Mouse (Mus musculus): ENCODE results near the gene Trem1. TPM values are rescaled to one million over a fixed set of nuclear protein-coding genes. Genes with fewer than 3 reads are reported as not detected.
A peak's percentile ranks its signal among the peaks of the same experiment; 100 is the strongest.

Gene Trem1
- 0.68 and 1.2 TPM in 2 replicates for polyA plus RNA-seq (2012; rRNA removed)

GRCm38 (mm10) chr17:48232518-48232917, at the start of gene Trem1:
Trem1 (plus strand) TSS chr17:48232768.
- WGBS = 63% methylated on average over 6 of the region's 6 CpGs
- Histone ChIP-seq H3K4me1 (ENCODE audit: control insufficient read depth, insufficient read depth, low read length) (no peaks in the 10 kb centered on the region), H3K4me3 (replicated peaks; ENCODE audit: extremely low read depth, low read depth, low read length) (no peak within 1 kb of the TSS)
- no peak for DNase-seq
- TF ChIP-seq POLR2A (IDR thresholded peaks at IDR 0.05; ENCODE audit: borderline replicate concordance, extremely low read depth, low read depth, low read length) = peak; percentile 23; the same call in 1 of the 2 replicates
- TF ChIP-seq CTCF (IDR thresholded peaks at IDR 0.05; ENCODE audit: insufficient read depth, low read length) = no peak

- TF ChIP-seq POLR2A (IDR thresholded peaks at IDR 0.05; ENCODE audit: borderline replicate concordance, extremely low read depth, low read depth, low read length) (no peak), CTCF (IDR thresholded peaks at IDR 0.05; ENCODE audit: insufficient read depth, low read length) (no peak)
- no peak overlapping the region for H3K4me3 ChIP-seq (replicated peaks; ENCODE audit: extremely low read depth, low read depth, low read length)
- no peak for DNase-seq
- WGBS = 35% methylated on average over 5 of the region's 5 CpGs
- H3K4me1 ChIP-seq (ENCODE audit: control insufficient read depth, insufficient read depth, low read length) = no peaks in the 10 kb centered on the region
These were observed 47.3 kb upstream of the Trem1 start for GRCm38 (mm10) chr17:48185252-48185651.

GRCm38 (mm10) chr17:48192366-48192765, 40.2 kb upstream of the Trem1 start:
- no peaks in the 10 kb centered on the region for H3K4me1 ChIP-seq (ENCODE audit: control insufficient read depth, insufficient read depth, low read length)
- no peak for DNase-seq

GRCm38 (mm10) chr17:48203086-48203485, 29.5 kb upstream of the Trem1 start:
- Histone ChIP-seq H3K4me3 (replicated peaks; ENCODE audit: extremely low read depth, low read depth, low read length) (no peak overlapping the region), H3K4me1 (ENCODE audit: control insufficient read depth, insufficient read depth, low read length) (no peaks in the 10 kb centered on the region)
- no peak for DNase-seq
- TF ChIP-seq POLR2A (IDR thresholded peaks at IDR 0.05; ENCODE audit: borderline replicate concordance, extremely low read depth, low read depth, low read length) = no peak
- no peak for TF ChIP-seq CTCF (IDR thresholded peaks at IDR 0.05; ENCODE audit: insufficient read depth, low read length)
- WGBS = 93% methylated on average over 12 of the region's 12 CpGs

More at GRCm38 (mm10) chr17:48192366-48192765, 40.2 kb upstream of the Trem1 start:
- H3K4me3 ChIP-seq (replicated peaks; ENCODE audit: extremely low read depth, low read depth, low read length) = no peak overlapping the region
- 51% methylated on average over 2 of the region's 2 CpGs for WGBS
- TF ChIP-seq POLR2A (IDR thresholded peaks at IDR 0.05; ENCODE audit: borderline replicate concordance, extremely low read depth, low read depth, low read length) (no peak), CTCF (IDR thresholded peaks at IDR 0.05; ENCODE audit: insufficient read depth, low read length) (no peak)

GRCm38 (mm10) chr17:48212596-48212995, 20.0 kb upstream of the Trem1 start:
- TF ChIP-seq CTCF (IDR thresholded peaks at IDR 0.05; ENCODE audit: insufficient read depth, low read length) = no peak
- Histone ChIP-seq H3K4me3 (replicated peaks; ENCODE audit: extremely low read depth, low read depth, low read length) (no peak overlapping the region), H3K4me1 (ENCODE audit: control insufficient read depth, insufficient read depth, low read length) (no peaks in the 10 kb centered on the region)
- no peak for DNase-seq
- WGBS = 91% methylated on average over 12 of the region's 12 CpGs

GRCm38 (mm10) chr17:48213511-48213910, 19.1 kb upstream of the Trem1 start:
- WGBS = 68% methylated on average over 5 of the region's 5 CpGs
- TF ChIP-seq POLR2A (IDR thresholded peaks at IDR 0.05; ENCODE audit: borderline replicate concordance, extremely low read depth, low read depth, low read length) (no peak), CTCF (IDR thresholded peaks at IDR 0.05; ENCODE audit: insufficient read depth, low read length) (no peak)
- DNase-seq = no peak
- Histone ChIP-seq H3K4me1 (ENCODE audit: control insufficient read depth, insufficient read depth, low read length) (no peaks in the 10 kb centered on the region), H3K4me3 (replicated peaks; ENCODE audit: extremely low read depth, low read depth, low read length) (no peak overlapping the region)

- H3K4me3 ChIP-seq (replicated peaks; ENCODE audit: extremely low read depth, low read depth, low read length) = no peak overlapping the region
- no peak for DNase-seq
- WGBS = 91% methylated on average over 1 of the region's 1 CpGs
- H3K4me1 ChIP-seq (ENCODE audit: control insufficient read depth, insufficient read depth, low read length) = no peaks in the 10 kb centered on the region
- no peak for TF ChIP-seq CTCF (IDR thresholded peaks at IDR 0.05; ENCODE audit: insufficient read depth, low read length)
- no peak for TF ChIP-seq POLR2A (IDR thresholded peaks at IDR 0.05; ENCODE audit: borderline replicate concordance, extremely low read depth, low read depth, low read length)
These were observed 17.1 kb upstream of the Trem1 start for GRCm38 (mm10) chr17:48215429-48215828.

GRCm38 (mm10) chr17:48230680-48231079, 1.9 kb upstream of the Trem1 start:
- WGBS = 66% methylated on average over 7 of the region's 7 CpGs
- no peak for TF ChIP-seq POLR2A (IDR thresholded peaks at IDR 0.05; ENCODE audit: borderline replicate concordance, extremely low read depth, low read depth, low read length)
- no peak for TF ChIP-seq CTCF (IDR thresholded peaks at IDR 0.05; ENCODE audit: insufficient read depth, low read length)
- no peak for DNase-seq
- Histone ChIP-seq H3K4me1 (ENCODE audit: control insufficient read depth, insufficient read depth, low read length) (no peaks in the 10 kb centered on the region), H3K4me3 (replicated peaks; ENCODE audit: extremely low read depth, low read depth, low read length) (no peak overlapping the region)

- TF ChIP-seq POLR2A (IDR thresholded peaks at IDR 0.05; ENCODE audit: borderline replicate concordance, extremely low read depth, low read depth, low read length) (no peak), CTCF (IDR thresholded peaks at IDR 0.05; ENCODE audit: insufficient read depth, low read length) (no peak)
- no peaks in the 10 kb centered on the region for H3K4me1 ChIP-seq (ENCODE audit: control insufficient read depth, insufficient read depth, low read length)
- WGBS = 85% methylated on average over 4 of the region's 4 CpGs
- no peak overlapping the region for H3K4me3 ChIP-seq (replicated peaks; ENCODE audit: extremely low read depth, low read depth, low read length)
- DNase-seq = no peak
These were observed 1.2 kb downstream of the Trem1 start for GRCm38 (mm10) chr17:48233789-48234188.

- TF ChIP-seq POLR2A (IDR thresholded peaks at IDR 0.05; ENCODE audit: borderline replicate concordance, extremely low read depth, low read depth, low read length) (no peak), CTCF (IDR thresholded peaks at IDR 0.05; ENCODE audit: insufficient read depth, low read length) (no peak)
- no peak overlapping the region for H3K4me3 ChIP-seq (replicated peaks; ENCODE audit: extremely low read depth, low read depth, low read length)
- 56% methylated on average over 5 of the region's 5 CpGs for WGBS
- DNase-seq = no peak
- H3K4me1 ChIP-seq (ENCODE audit: control insufficient read depth, insufficient read depth, low read length) = no peaks in the 10 kb centered on the region
These were observed 2.0 kb downstream of the Trem1 start for GRCm38 (mm10) chr17:48234550-48234949.

Data from lung, adult 2 months (tissue).